Mouse (Mus musculus) thymus, postnatal 25 days (tissue): ENCODE data around the gene Gmppa.

ENCODE experiments used
- DNase-seq: peaks from one replicate; pipeline ENCODE4 v3.0.0; 2022

Gmppa gene

DNA sequence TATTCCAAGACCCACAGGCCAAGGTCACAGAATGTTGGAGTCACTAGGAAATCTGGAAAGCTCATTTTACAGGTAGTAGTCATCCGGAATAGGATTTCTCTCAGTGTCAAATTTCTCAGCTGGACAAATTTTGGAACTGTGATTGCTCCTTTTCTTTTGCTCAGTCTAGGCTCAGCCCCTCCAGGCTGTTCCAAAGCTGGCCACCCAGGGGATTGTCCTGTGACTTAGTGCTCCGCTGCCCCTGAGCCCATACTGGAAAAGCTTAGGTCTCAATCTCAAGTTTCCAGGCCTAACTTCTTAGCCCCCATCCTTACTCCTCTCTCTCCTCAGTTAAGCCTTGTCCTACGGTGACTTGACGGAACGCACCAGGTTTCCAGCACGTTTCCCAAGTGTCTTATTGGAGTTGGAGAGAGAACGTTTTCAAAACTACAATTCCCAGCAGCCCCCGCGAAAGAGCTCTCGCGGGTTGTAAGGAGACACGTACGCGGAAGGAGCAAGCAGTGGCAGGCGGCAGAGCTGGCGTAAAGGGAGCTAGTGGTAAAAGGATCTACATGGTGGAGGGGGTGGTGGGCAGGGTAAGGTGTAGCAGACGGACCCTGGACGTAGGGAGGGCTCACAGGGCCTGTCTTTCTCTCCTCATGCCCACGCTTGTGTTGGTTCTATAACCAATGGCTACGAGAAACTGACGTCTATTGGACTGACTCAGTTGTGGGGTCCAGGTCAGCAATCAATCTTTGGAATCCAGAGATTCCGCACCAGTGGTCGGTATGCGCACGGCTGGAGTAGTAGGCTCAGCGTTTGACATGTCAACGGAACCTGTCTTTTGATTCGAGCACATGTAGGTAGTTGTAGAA is at the start of gene Gmppa:
TSS of gene Gmppa (plus strand) at position 456 of the 854 bp plus-strand sequence.
- peak; percentile 70 for DNase-seq

DNA sequence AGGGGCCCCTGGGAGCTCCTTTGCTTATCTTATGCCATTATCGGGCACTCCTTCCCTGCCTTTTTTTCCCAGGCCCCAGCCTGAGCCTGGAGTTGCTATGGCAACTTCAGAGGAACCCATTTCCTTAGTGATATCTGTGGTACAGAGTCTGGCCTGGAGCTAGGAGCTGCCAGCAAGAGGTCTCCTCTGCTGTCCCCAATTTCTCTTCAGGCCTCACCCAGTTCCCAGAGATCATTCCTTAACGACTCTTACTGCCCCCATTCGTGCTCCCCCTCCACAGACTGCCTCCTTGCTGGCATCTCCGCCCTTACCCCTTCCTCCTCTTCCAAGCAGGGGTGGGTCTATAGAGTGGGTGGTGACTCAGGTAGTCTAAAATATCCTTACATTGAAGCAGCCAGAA is 49.6 kb upstream of the Gmppa start:
- DNase-seq: no peak

DNA sequence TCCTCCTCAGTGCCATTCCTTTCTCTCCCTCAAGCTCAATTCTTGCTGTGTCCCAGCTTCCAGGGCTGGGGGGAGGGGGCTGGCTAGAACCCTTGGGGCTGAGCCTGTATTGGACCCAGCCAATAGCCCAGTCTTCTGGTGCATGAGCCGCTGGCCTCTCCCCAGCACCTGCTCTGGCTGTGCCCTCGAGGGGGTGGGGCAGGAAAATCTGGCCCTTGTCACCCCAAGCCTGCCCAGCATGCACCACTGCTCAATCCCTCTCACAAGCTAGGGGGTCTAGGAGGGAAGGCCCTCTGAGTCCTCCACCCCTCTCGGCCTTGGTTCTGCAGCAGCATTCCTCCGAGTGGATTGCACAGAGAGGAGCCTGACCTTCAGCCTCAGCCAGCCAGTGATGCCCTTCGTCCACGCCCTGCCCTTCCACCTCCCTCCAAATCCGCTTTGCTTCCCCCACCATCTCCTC is 48.2 kb upstream of the Gmppa start:
- DNase-seq: no peak

DNA sequence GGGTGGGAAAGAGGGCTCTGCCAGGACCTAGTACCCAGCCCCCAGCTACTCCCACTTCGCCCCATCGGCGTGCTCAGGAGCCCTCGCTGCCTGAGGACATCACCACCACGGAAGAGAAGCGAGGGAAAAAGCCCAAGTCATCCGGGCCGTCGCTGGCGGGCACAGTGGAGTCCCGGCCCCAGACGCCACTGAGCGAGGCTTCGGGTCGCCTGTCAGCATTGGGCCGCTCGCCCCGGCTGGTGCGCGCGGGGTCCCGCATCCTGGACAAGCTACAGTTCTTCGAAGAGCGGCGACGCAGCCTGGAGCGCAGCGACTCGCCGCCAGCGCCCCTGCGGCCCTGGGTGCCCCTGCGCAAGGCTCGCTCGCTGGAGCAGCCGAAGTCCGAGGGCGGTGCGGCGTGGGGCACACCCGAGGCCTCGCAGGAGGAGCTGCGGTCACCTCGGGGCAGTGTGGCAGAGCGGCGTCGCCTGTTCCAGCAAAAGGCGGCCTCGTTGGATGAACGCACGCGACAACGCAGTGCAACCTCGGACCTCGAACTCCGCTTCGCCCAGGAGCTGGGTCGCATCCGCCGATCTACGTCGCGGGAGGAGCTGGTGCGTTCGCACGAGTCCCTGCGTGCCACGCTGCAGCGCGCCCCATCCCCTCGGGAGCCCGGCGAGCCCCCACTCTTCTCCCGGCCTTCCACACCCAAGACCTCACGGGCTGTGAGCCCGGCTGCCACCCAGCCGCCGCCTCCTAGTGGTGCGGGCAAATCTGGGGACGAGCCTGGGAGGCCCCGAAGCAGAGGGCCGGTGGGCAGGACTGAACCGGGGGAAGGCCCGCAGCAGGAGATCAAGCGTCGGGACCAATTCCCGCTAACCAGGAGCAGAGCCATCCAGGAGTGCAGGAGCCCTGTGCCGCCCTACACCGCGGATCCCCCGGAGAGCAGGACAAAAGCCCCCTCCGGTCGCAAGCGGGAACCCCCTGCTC is 47.5 kb upstream of the Gmppa start:
- no peak for DNase-seq

DNA sequence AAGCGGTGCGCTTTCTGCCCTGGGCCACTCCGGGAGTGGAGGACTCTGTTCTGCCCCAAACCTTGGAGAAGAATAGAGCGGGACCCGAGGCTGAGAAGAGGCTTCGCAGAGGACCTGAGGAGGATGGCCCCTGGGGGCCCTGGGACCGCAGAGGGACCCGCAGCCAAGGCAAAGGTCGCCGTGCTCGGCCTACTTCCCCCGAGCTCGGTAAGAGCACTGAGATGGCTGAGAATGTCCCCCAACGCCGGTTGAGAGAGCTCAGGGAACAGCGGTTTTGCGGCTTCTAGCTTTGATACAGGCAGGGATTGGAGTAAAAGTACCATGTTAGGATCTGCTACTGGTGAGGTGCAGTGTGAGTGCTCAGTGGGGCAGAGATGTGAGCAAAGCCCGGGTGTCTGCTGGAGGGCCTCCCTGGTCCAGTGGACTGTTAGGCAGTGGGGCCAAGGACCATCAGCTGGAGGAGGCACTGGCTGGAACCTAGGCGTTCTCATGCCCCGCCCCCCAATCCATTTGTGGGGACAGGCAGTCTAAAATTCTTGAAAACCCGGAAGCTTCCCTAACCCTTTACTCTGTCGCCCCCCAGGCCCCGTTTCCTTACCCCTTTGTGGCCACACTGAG is 46.7 kb upstream of the Gmppa start:
- no peak for DNase-seq

DNA sequence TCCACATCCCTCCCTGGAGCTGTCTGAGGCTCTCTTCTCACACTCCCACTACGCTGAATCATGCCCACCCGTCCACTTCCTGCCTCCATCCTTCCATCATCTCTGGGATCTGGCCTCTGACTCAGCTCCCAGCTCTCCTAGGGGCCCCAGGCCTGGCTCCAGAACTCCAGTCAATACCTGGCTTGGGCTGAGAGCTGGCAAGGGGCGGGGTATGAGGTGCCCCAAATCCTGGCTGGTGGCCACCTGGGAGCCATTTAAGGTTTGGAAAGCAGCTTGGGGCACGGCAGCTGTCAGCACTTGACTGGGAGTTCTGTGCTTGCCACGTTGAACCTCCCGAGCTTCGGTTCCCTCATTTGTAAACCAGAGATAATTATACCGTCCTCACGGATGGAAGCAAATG is 42.6 kb upstream of the Gmppa start:
- DNase-seq: no peak

DNA sequence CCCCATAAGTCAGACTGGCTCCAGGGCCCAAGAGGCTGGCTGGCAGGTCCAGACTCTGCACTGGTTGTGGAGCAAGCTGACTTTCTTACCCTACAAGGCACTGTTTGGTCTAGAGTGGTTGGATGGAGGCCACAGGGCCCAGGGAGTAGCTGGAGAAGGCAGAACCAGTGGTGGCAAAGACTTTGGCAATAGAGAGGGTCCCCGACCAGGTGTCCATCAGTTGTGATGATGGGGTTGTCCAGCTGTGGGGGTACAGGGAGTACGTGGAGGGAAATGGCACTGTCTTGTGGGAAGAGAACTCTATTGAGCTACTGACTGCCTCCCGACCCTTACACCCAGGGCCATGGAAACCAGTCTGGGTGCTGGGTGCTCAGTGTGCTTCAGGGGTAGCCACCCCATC is 41.9 kb upstream of the Gmppa start:
- no peak for DNase-seq

DNA sequence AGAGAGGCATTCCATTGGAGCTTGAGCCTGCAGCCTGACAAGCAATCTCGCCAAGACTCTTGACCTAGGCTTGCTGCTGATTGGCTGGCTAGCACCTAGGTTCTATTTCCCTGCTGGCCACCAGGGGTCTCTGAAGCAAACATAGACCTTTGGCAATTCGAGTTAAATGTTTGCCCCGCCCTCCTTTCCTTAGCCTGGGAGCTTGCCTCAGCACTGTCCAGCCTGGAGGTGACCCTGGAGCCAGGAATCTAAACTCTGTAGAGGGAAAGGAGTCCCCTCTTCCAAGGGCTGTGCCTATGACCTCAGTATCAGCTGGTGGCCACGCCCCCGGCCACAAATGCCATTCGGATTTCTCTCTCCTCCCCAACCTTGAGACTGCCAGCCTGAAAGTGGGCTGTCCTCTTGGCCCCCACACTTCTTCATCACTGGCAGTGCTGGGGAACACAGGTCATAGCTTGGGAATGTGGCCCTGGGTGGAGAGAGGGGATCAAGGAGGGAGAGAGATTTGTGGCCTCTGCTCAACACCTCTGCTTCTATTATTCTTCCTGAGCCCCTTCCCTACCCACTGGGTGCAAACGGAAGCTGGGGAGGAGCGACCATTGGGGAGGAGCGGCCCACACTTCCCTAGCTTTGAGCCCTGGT is 36.8 kb upstream of the Gmppa start:
- peak; percentile 56 for DNase-seq

DNA sequence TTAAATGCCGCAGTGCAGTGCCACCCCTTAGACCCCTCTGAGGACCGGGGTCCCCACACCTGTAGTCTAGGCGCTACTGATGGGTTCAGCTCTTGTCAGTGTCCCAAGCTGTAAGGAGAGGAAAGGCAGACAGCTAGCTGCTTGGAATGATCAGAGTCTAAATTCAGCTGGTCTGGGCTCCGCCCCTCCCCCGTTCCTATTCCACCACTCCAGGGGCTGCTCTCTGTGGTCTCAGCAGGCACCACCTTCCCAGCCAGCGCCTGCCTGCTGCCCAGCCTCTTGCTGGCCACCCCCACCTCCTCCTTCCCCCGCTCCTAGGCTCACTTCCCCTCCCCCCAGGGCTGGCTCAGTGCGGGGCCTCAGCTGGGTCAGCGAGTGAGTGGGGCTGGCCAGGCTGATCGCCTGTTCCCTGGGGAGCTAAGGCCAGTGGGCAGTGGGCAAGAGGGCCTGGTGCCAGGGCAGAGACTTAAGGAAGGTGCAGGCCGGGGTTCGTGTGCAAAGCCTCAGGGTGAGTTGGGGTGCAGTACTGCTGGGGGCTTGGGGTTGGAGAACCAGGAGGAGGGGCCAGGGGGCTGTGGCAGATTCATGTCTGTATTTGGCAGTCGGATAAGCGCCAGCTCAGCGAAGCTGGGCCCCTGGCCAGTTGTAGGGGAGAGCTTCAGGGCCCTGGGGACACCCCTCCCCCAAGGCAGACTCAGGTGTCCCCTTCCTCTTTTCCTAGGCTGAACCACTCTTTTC is 35.8 kb upstream of the Gmppa start:
- no peak for DNase-seq

DNA sequence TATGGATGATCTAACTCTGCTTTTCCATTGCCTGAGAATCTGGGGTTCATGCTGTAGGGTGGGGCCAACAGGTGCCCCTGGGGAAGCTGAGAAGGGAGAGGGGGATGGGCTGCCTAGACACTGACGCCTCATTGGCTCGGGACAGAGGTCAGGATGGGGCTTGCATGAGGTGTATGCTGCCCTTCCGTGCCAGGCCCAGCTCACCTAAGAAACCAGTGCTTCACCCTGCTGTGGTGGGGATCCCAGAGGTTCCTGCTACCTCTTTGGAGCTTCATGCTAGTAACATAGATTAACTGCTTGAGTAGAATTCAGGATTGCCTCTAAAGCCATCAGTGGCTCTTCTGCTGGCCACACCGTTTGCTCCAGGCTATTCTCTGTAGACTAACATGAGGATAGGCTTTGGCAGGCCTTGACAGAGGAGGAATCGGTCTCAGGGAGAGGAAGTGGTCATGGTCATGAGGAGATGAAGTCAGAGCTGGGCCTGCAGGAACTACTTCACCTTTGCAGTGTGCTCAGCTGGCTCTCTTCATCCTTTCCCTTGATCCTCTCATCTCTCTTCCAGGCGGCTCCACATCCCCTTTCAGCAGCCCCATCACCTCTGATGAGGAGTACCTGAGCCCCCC is 35.1 kb upstream of the Gmppa start:
- DNase-seq: no peak

DNA sequence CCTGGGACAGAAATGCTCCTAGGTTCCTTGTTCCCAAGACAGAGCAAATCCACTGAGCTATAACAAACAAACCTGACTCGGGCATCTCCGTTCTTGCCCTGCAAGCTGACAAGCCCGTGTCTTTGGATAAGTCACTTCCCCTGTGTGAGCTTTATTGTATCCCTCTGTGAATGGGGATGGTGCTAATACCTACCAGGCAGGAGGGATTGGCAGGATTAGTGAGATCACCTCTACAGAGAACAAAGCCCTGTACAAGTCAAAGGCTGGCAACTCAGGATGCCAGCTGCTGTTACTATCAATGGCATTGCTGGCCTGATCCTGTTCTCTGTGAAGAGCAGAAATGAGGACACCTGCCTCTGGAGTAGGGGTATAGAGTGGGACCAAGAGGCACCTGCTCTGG is 30.2 kb upstream of the Gmppa start:
- DNase-seq: no peak

DNA sequence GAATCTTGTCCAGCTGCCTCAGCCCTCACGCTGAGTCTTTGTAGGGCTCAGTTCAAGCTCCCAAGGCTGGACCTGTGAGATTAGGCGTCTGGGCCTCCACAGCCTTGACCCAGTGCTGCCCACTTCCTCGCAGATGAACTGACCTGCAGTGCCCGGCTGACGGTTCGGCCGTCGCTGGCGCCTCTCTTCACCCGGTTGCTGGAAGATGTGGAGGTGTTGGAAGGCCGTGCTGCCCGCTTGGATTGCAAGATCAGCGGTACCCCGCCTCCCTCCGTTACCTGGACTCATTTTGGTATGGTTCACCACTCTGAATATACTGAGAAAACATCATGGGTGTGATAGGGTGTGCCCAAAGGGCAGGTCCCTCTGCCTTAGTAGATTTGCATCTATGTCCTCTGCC is 29.6 kb upstream of the Gmppa start:
- DNase-seq: no peak

DNA sequence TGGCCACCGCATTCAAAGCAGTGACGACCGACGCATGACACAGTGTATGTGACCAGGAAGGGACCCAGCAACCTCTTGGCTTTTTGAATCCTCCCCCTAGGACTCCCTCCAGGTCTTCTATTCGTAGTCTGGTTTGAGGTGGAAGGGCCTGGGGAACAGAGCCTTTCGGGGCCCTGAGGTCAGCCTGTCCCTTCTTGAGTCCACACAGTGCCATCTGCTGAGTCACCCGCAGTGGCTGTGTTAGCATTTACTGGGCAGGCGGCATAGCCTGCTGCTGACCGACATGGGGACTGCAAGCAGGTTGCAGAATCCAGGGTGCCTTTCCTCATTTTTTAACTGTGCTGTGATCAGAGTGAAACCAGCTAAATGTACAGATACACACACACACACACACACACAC is 28.7 kb upstream of the Gmppa start:
- DNase-seq: no peak

DNA sequence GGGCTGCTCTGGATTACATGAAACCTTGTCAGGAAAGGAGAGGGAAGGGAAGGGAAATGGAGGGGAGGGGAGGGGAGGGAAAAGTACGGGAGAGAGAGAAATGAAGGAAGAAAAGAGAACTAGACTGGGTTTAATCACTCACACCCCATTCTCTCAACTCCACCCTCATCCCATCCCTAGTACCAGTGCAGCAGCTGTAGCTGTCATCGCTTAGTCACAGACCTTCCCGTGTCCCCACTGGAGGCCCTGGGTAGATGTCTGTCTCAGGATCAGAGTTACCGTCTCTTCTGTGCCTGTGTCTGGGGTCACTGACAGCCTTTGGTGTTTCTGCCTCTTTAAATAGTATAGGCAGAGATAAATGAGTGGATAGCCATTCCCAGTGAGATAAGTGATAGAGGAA is 27.5 kb upstream of the Gmppa start:
- DNase-seq: no peak

DNA sequence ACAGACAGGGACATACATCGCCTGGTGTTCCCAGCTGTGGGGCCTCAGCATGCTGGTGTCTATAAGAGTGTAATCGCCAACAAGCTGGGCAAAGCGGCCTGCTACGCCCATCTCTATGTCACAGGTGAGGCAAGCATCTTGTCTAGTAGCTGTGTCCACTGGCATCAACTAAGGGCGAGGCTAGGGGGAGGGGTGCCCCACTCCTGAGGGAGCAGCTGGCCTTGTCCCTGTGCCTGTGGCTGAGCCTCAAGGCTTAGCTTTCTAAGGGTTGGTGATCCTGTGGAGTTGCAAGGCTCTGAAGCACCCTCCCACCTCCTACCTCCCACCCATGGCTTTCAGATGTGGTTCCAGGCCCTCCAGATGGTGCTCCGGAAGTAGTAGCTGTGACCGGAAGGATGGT is 25.8 kb upstream of the Gmppa start:
- no peak for DNase-seq

DNA sequence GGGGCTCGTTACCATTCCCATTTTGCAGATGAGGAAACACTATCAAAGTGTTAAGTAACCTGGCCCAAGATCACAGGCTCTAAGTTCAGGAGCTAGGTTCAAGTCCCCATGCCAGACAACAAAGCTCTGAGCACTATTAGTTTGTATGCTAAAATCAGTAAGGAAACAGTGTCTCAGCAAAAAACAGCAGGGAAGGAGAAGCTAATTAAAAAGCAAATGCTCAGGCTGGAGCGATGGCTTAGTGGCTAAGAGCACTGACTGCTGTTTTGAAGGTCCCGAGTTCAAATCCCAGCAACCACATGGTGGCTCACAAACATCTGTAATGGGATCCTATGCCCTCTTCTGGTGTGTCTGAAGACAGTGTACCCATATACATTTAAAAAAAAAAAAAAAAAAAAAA is 23.5 kb upstream of the Gmppa start:
- no peak for DNase-seq

DNA sequence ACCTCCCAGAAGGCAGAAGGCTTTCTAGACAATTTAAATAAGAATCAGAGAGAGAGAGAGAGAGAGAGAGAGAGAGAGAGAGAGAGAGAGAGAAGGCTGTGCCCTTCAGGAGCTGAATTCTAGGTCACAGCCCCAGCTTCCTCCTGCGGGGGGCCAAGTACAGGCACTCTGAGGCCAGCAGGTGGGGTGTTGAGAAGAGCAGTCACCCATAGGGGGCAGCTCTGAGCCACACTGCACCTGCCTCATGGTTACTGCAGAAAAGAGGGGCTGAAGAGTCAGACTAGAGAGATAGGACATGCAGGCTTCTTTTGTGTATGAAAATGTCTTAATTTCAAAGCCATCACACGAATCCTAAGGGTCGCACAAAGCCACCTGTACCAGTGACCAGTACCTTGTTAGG is 22.0 kb upstream of the Gmppa start:
- DNase-seq: peak; percentile 67

DNA sequence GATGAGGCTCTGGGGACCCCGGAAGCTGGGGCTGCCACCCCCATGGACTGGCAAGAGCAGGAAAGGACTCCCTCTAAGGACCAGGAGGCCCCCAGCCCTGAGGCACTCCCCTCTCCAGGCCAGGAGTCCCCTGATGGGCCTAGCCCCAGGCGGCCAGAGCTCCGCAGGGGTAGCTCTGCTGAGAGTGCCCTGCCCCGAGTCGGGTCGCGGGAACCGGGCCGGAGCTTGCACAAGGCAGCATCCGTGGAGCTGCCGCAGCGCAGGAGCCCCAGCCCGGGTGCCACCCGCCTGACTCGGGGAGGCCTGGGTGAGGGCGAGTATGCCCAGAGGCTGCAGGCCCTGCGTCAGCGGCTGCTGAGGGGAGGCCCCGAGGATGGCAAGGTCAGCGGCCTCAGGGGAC is 13.9 kb upstream of the Gmppa start:
- DNase-seq: no peak

DNA sequence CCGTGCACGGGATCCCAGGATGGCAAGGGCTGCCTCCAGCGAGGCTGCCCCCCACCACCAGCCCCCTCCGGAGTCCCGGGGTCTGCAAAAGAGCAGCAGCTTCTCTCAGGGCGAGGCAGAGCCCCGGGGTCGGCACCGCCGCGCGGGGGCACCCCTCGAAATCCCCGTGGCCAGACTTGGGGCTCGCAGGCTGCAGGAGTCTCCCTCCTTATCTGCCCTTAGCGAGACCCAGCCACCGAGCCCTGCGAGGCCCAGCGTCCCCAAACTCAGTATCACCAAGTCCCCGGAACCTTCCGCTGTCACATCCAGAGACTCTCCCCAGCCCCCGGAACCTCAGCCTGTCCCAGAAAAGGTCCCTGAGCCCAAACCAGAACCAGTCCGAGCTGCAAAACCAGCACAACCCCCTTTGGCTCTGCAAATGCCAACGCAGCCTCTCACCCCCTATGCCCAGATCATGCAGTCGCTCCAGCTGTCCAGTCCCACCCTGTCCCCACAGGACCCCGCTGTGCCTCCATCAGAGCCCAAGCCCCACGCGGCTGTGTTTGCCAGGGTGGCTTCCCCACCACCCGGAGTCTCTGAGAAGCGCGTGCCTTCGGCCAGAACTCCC is 13.4 kb upstream of the Gmppa start:
- peak; percentile 5 for DNase-seq

DNA sequence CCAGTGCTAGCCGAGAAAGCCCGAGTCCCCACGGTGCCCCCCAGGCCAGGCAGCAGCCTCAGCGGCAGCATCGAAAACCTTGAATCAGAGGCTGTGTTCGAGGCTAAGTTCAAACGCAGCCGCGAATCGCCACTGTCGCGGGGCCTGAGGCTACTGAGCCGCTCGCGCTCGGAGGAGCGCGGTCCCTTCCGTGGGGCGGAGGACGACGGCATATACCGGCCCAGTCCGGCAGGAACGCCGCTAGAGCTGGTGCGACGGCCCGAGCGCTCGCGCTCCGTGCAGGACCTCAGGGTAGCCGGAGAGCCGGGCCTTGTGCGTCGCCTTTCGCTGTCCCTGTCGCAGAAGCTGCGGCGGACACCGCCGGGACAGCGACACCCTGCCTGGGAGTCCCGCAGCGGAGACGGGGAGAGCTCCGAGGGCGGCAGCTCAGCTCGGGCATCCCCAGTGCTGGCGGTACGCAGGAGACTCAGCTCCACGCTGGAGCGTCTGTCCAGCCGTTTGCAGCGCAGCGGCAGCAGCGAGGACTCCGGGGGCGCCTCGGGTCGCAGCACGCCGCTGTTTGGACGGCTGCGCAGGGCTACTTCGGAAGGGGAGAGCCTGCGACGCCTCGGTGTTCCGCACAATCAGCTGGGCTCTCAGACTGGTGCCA is 12.8 kb upstream of the Gmppa start:
- no peak for DNase-seq
